Mouse (Mus musculus): Measurements from ENCODE around the gene Olfr1128.
"Not testable (repeated sequence)": the region's sequence is repeated elsewhere in the genome, so short reads cannot be mapped to it uniquely, and the experiment has no call there.

DNA sequence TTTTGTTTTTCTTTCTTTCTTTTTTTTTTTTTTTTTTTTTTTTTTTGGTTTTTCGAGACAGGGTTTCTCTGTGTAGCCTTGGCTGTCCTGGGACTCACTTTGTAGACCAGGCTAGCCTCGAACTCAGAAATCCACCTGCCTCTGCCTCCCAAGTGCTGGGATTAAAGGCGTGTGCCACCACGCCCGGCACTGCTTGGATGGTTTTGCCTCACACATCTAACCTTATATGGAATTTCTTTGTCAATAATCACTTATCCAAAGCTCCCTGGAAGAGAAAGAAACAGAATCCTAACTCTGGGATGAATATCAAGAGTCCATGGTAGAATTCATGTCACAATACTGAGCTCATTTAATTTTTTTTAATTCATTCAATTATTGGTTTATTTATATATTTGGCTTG lies 48.3 kb downstream of the Olfr1128 start, which contains the start of gene Pramel7:
- not testable (repeated sequence) for TF ChIP-seq EP300, CTCF (IDR thresholded peaks at IDR 0.05)

All from lung, postnatal 0 days (tissue).